Mouse (Mus musculus): ENCODE data around the gene Cryga. TPM values are rescaled to one million over a fixed set of nuclear protein-coding genes. Genes with fewer than 3 reads are reported as not detected.

Cryga gene
- not detected in 2 replicates for polyA plus RNA-seq (2016; fragmentation: Nextera tagmentation; extraction: Ambion mirVana)

DNA sequence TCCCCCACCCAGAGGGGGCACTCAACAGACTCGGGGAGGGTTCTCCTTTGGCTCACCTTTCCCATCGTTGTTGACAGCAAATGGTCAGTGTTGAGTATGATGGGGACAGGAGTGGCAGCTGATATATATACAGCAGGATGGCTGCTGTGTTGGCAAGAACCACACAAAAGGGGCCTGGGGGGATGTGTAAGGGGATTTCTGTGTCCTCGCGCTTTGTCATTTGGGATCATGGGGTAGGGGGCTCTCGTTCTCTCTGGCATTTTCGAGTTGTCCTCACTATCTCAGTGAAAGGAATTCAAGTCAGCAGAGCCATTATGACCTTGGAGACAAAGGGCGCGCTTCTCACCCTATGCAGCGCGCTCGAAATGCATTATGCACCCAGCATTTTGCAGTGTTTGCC is at the start of gene Cryga:
Gene Cryga, minus strand, starts transcription at position 101 of the 400 bp plus-strand sequence.
- Histone ChIP-seq H3K4me3 (no peak within 1 kb of the TSS), H3K36me3 (replicated peaks) (no peaks in the 10 kb centered on the region), H3K4me1 (no peaks in the 10 kb centered on the region), H3K27ac (no peak within 1 kb of the TSS), H3K9me3 (no peaks in the 10 kb centered on the region), H3K27me3 (ENCODE audit: poor library complexity, severe bottlenecking) (no peaks in the 10 kb centered on the region)
- no peak for DNase-seq (ENCODE audit: extremely low spot score, low spot score)
- 92% methylated on average over 11 of the region's 11 CpGs for WGBS

- Histone ChIP-seq H3K27ac (no peak overlapping the region), H3K27me3 (ENCODE audit: poor library complexity, severe bottlenecking) (no peaks in the 10 kb centered on the region), H3K4me3 (no peak overlapping the region), H3K36me3 (replicated peaks) (no peaks in the 10 kb centered on the region), H3K9me3 (no peaks in the 10 kb centered on the region), H3K4me1 (no peaks in the 10 kb centered on the region)
- no peak for DNase-seq (ENCODE audit: extremely low spot score, low spot score)
- 90% methylated on average over 3 of the region's 3 CpGs for WGBS
Observed at GRCm38 (mm10) chr1:65147971-65148370, 44.8 kb upstream of the Cryga start.

GRCm38 (mm10) chr1:65147326-65147725 is 44.2 kb upstream of the Cryga start:
- Histone ChIP-seq H3K27ac (no peak overlapping the region), H3K27me3 (ENCODE audit: poor library complexity, severe bottlenecking) (no peaks in the 10 kb centered on the region), H3K9me3 (no peaks in the 10 kb centered on the region), H3K4me3 (no peak overlapping the region), H3K4me1 (no peaks in the 10 kb centered on the region), H3K36me3 (replicated peaks) (no peaks in the 10 kb centered on the region)
- 94% methylated on average over 5 of the region's 5 CpGs for WGBS
- DNase-seq (ENCODE audit: extremely low spot score, low spot score), result no peak

DNA sequence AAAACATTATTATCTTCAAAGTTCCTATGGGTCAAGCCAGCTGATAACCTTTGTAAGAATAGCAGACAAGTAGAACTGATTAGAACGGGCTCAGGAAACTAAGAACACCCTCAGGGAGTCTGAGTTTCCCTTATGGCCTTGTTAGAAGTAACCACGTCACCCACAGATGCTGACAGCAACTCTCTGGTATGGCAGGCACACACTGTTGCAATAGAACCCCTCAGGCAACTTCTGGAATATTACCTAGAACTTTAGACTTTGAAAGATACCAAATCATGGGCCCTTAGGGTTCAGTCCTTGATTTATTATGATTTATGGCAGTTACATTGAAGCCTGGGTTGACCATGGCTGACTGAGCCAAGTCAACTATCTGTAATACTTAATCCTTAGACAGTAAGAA is 43.4 kb upstream of the Cryga start:
- H3K4me1 ChIP-seq, result no peaks in the 10 kb centered on the region
- no peaks in the 10 kb centered on the region for H3K9me3 ChIP-seq
- DNase-seq (ENCODE audit: extremely low spot score, low spot score), result no peak
- no peaks in the 10 kb centered on the region for H3K27me3 ChIP-seq (ENCODE audit: poor library complexity, severe bottlenecking)
- WGBS, result 70% methylated on average over 2 of the region's 2 CpGs
- no peak overlapping the region for H3K27ac ChIP-seq
- H3K36me3 ChIP-seq (replicated peaks), result no peaks in the 10 kb centered on the region
- H3K4me3 ChIP-seq, result no peak overlapping the region

DNA sequence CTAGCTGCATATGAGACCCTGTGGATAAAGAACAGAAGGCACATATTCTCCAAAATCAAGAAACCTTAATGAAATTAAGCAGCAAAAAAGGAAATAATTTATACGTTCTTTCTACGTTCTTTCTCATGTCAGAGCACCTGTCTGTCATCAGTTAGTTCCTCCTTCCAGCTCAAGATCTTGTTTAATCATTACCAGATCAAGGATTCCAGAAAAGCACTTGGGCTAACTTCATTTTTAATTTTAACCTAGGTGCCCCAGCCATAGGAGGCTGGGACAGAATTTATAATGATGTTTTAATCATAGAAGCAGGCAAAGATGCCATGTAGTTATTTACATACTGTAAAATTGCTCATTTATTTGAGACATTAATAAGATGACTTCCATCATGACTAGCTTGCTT is 41.6 kb upstream of the Cryga start:
- no peaks in the 10 kb centered on the region for H3K27me3 ChIP-seq (ENCODE audit: poor library complexity, severe bottlenecking)
- no peaks in the 10 kb centered on the region for H3K4me1 ChIP-seq
- 90% methylated on average over 2 of the region's 2 CpGs for WGBS
- no peak for DNase-seq (ENCODE audit: extremely low spot score, low spot score)
- no peak overlapping the region for H3K27ac ChIP-seq
- H3K9me3 ChIP-seq, result no peaks in the 10 kb centered on the region
- no peak overlapping the region for H3K4me3 ChIP-seq
- H3K36me3 ChIP-seq (replicated peaks), result no peaks in the 10 kb centered on the region

- 89% methylated on average over 6 of the region's 6 CpGs for WGBS
- no peak overlapping the region for H3K27ac ChIP-seq
- no peak overlapping the region for H3K4me3 ChIP-seq
- H3K4me1 ChIP-seq, result no peaks in the 10 kb centered on the region
- H3K27me3 ChIP-seq (ENCODE audit: poor library complexity, severe bottlenecking), result no peaks in the 10 kb centered on the region
- no peaks in the 10 kb centered on the region for H3K36me3 ChIP-seq (replicated peaks)
- no peak for DNase-seq (ENCODE audit: extremely low spot score, low spot score)
- no peaks in the 10 kb centered on the region for H3K9me3 ChIP-seq
Observed at GRCm38 (mm10) chr1:65137560-65137959, 34.4 kb upstream of the Cryga start.

- 93% methylated on average over 1 of the region's 1 CpGs for WGBS
- Histone ChIP-seq H3K4me1 (no peaks in the 10 kb centered on the region), H3K27ac (no peak overlapping the region), H3K27me3 (ENCODE audit: poor library complexity, severe bottlenecking) (no peaks in the 10 kb centered on the region), H3K4me3 (no peak overlapping the region), H3K9me3 (no peaks in the 10 kb centered on the region), H3K36me3 (replicated peaks) (no peaks in the 10 kb centered on the region)
- no peak for DNase-seq (ENCODE audit: extremely low spot score, low spot score)
Observed at GRCm38 (mm10) chr1:65132833-65133232, 29.7 kb upstream of the Cryga start.

GRCm38 (mm10) chr1:65131671-65132070 is 28.5 kb upstream of the Cryga start:
- no peak overlapping the region for H3K4me3 ChIP-seq
- 90% methylated on average over 1 of the region's 1 CpGs for WGBS
- no peak overlapping the region for H3K27ac ChIP-seq
- no peaks in the 10 kb centered on the region for H3K36me3 ChIP-seq (replicated peaks)
- DNase-seq (ENCODE audit: extremely low spot score, low spot score), result no peak
- no peaks in the 10 kb centered on the region for H3K9me3 ChIP-seq
- no peaks in the 10 kb centered on the region for H3K27me3 ChIP-seq (ENCODE audit: poor library complexity, severe bottlenecking)
- no peaks in the 10 kb centered on the region for H3K4me1 ChIP-seq

GRCm38 (mm10) chr1:65130226-65130625 is 27.1 kb upstream of the Cryga start:
- H3K4me3 ChIP-seq, result no peak overlapping the region
- DNase-seq (ENCODE audit: extremely low spot score, low spot score), result no peak

GRCm38 (mm10) chr1:65129634-65130180 is 26.5 kb upstream of the Cryga start:
- H3K27ac ChIP-seq, result no peak overlapping the region
- no peaks in the 10 kb centered on the region for H3K36me3 ChIP-seq (replicated peaks)
- no peaks in the 10 kb centered on the region for H3K4me1 ChIP-seq
- no peak overlapping the region for H3K4me3 ChIP-seq
- no peaks in the 10 kb centered on the region for H3K9me3 ChIP-seq
- DNase-seq (ENCODE audit: extremely low spot score, low spot score), result no peak
- no peaks in the 10 kb centered on the region for H3K27me3 ChIP-seq (ENCODE audit: poor library complexity, severe bottlenecking)
- WGBS, result 89% methylated on average over 3 of the region's 3 CpGs

More at GRCm38 (mm10) chr1:65130226-65130625, 27.1 kb upstream of the Cryga start:
- no peaks in the 10 kb centered on the region for H3K4me1 ChIP-seq
- WGBS, result 88% methylated on average over 3 of the region's 3 CpGs
- no peaks in the 10 kb centered on the region for H3K36me3 ChIP-seq (replicated peaks)
- H3K27ac ChIP-seq, result no peak overlapping the region
- H3K27me3 ChIP-seq (ENCODE audit: poor library complexity, severe bottlenecking), result no peaks in the 10 kb centered on the region
- no peaks in the 10 kb centered on the region for H3K9me3 ChIP-seq

DNA sequence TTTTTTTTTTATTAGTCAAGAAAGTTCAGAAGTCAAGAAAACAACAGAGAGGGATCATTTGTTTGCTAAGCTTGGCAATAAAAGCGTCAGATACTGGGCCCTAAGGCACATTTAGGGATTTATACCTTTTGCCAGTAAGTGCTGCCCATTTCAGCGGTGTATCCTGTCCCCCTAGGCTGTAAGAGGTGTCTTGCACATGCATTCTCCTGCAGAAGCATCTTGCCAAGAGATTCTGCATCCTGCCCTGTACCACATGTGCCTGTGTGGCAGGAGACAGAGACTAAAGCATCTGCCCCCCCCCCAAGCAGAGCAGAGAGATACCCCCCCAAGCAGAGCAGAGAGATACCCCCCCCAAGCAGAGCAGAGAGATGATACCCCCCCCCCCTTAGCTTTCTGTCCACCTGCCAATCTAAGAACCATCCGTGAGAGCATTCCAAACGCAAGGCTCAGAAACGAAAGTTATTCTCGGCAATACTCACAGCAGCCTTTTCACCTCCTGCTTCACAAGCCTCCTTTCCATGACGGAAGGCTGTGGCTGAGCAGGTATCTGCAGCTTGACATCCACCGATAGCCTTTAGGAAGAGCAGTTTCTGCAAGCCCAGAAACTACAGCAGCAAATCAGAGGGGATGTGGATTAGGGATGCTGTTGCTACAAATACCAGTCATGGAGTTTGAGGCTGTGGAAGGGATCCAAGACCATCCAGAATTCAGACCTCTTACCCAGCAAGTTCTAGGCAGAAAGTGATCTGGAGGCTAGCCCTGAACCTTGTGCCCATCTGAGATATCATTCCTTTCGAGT is 19.6 kb upstream of the Cryga start, which contains the start of gene D630023F18Rik:
Gene D630023F18Rik, minus strand, starts transcription at position 641 of the 799 bp plus-strand sequence.
- H3K27me3 ChIP-seq (ENCODE audit: poor library complexity, severe bottlenecking), result no peaks in the 10 kb centered on the region
- DNase-seq (ENCODE audit: extremely low spot score, low spot score), result no peak
- H3K36me3 ChIP-seq (replicated peaks), result no peaks in the 10 kb centered on the region
- peaks cover 5% of the 10 kb centered on the region; the same call in 1 of the 2 replicates for H3K4me1 ChIP-seq
- peak within 1 kb of the TSS; percentile 36 for H3K4me3 ChIP-seq
- no peak within 1 kb of the TSS for H3K27ac ChIP-seq
- 26% methylated on average over 9 of the region's 9 CpGs for WGBS
- no peaks in the 10 kb centered on the region for H3K9me3 ChIP-seq

GRCm38 (mm10) chr1:65119438-65119837 is 16.3 kb upstream of the Cryga start, which contains the start of gene Gm28845:
Gm28845 (minus strand) TSS chr1:65119558.
- Histone ChIP-seq H3K27ac (no peak within 1 kb of the TSS), H3K4me3 (no peak within 1 kb of the TSS), H3K36me3 (replicated peaks) (no peaks in the 10 kb centered on the region), H3K4me1 (peaks cover 5% of the 10 kb centered on the region; the same call in 1 of the 2 replicates), H3K27me3 (ENCODE audit: poor library complexity, severe bottlenecking) (no peaks in the 10 kb centered on the region), H3K9me3 (no peaks in the 10 kb centered on the region)
- WGBS, result 81% methylated on average over 1 of the region's 1 CpGs
- no peak for DNase-seq (ENCODE audit: extremely low spot score, low spot score)

Measured in forebrain, embryonic 10.5 days (tissue).